Mouse (Mus musculus) heart, adult 2 months (tissue): ENCODE measurements around the gene Ezh1. TPM values are rescaled to one million over a fixed set of nuclear protein-coding genes. Genes with fewer than 3 reads are reported as not detected.

ENCODE experiments used
- DNase-seq, 2 experiments: peaks; one replicate each; pipeline ENCODE4 v3.0.0; 2021
- H3K27ac ChIP-seq: fragments of 200-600 bp; 2 replicates; pipeline ENCODE4 v1.8.1; 2022
- H3K27me3 ChIP-seq: fragments of 200-500 bp; 2 replicates; pipeline ENCODE4 v1.6.1; 2012; ENCODE audit warnings: mild to moderate bottlenecking, low read length, inconsistent platforms, mixed read lengths; ENCODE audit not compliant: control insufficient read depth, insufficient read depth
- H3K36me3 ChIP-seq: fragments of 200-500 bp; 2 replicates; pipeline ENCODE4 v1.6.1; 2012; ENCODE audit warnings: low read length, inconsistent platforms; ENCODE audit not compliant: control insufficient read depth, insufficient read depth
- H3K4me1 ChIP-seq: fragments of 200-500 bp; 2 replicates; pipeline ENCODE4 v1.6.1; 2011; ENCODE audit warnings: low read length; ENCODE audit not compliant: control insufficient read depth, insufficient read depth
- H3K4me3 ChIP-seq: fragments of 200-600 bp; 2 replicates; pipeline ENCODE4 v1.8.1; 2022
- H3K79me2 ChIP-seq: fragments of 200-500 bp; replicated peaks from 2 replicates; pipeline ENCODE4 v1.6.1; 2012; ENCODE audit warnings: mild to moderate bottlenecking, inconsistent platforms, low read length, moderate library complexity, mixed read lengths; ENCODE audit not compliant: control insufficient read depth, insufficient read depth
- H3K9ac ChIP-seq: fragments of 200-500 bp; 2 replicates; pipeline ENCODE4 v1.6.1; 2012; ENCODE audit warnings: low read depth, mild to moderate bottlenecking, control low read depth, inconsistent platforms, low read length, mixed read lengths
- CTCF ChIP-seq: fragments of 200-600 bp; IDR thresholded peaks from 2 replicates; pipeline ENCODE4 v1.8.1; 2022; ENCODE audit warnings: antibody characterized with exemption, mild to moderate bottlenecking, moderate library complexity
- EP300 ChIP-seq: fragments of 200-500 bp; IDR thresholded peaks from 2 replicates; pipeline ENCODE4 v1.6.1; 2011; ENCODE audit warnings: low read depth, low read length, control low read depth; ENCODE audit not compliant: insufficient read depth
- POLR2A ChIP-seq: fragments of 200-500 bp; IDR thresholded peaks from 2 replicates; pipeline ENCODE4 v1.6.1; 2011; ENCODE audit warnings: mild to moderate bottlenecking, low read depth, low read length, control low read depth; ENCODE audit not compliant: insufficient read depth
- WGBS: fragments of 180-500 bp; shearing (Covaris S2); methylation state at CpG from one replicate; pipeline ENCODE4 v1.1.7; 2018; 5-methylcytosine and 5-hydroxymethylcytosine counted together
- intact Hi-C: fragments of 180-260 bp; cut with DNase I; formaldehyde crosslinking; loops from one replicate; pipeline ENCODE4 v1.15.1; 2025
- polyA plus RNA-seq: library from polyadenylated mRNA; depleted of rRNA; stranded (reverse); fragments of >200 nt; gene quantifications from 2 replicates; pipeline ENCODE4 v1.2.3, GENCODE M21; 2012
- total RNA-seq, 2 experiments: library from RNA; stranded (reverse); gene quantifications; 2 replicates each; pipeline ENCODE4 v1.2.3; 2021

Gene Ezh1
- total and polyA plus RNA-seq, 3 experiments: 26.1 to 31.4 (median 29.8) TPM

DNA sequence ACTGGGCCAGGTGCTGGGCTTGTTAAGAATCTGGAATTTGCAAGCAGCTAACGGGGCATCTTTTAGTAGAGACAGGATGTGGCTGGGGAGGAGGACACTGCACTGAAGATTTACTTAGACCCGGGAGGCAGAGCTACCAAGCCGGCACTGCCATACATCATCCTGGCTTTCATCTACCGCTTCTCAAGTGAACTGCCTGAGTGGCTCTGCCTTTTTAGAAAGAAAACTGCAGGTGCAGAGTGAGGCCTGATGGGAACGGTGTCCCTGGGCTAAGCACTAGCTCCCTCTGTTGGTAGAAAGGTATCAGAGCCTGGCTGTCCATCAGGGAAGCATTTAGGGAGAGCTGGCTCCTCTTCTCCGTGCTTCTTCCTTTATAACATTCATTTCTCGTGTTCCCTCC is 25.3 kb downstream of the Ezh1 start:
- intact Hi-C loops: no loop called here
- DNase-seq: no peak
- no peak overlapping the region for H3K4me3 ChIP-seq
- H3K36me3 ChIP-seq: no peaks in the 10 kb centered on the region; the same call in 1 of the 2 replicates
- peaks cover under 1% of the 10 kb centered on the region for H3K4me1 ChIP-seq
- H3K79me2 ChIP-seq: no peaks in the 10 kb centered on the region
- H3K27me3 ChIP-seq: no peaks in the 10 kb centered on the region
- 30% methylated on average over 7 of the region's 7 CpGs for WGBS
- TF ChIP-seq CTCF (peak; percentile 87), EP300 (no peak)
- no peak overlapping the region for H3K9ac ChIP-seq
- no peak overlapping the region for H3K27ac ChIP-seq

DNA sequence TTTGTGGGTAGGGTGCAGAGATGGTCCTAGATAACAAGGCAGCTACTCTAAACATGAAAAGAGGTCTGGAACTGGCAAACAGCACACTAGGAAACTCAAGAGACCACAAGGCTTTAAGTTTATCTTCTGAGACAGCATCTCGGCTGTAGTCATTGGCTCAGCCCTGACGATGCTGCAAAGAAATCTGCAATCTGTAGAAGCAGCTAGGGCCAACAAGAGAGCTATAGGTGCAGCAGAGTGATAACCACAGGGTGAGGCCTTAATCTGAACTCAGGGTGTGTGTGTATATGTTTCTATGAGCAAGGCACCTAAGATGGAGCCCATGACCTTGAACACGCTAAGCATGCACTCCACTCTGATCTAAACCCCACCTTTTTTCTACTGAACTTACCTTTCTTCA is 26.7 kb downstream of the Ezh1 start:
- TF ChIP-seq CTCF: no peak
- no peak for TF ChIP-seq EP300
- no peak for TF ChIP-seq POLR2A
- no peaks in the 10 kb centered on the region for H3K27me3 ChIP-seq
- no peak overlapping the region for H3K27ac ChIP-seq
- H3K4me1 ChIP-seq: peaks cover 7% of the 10 kb centered on the region
- WGBS: 95% methylated on average over 3 of the region's 3 CpGs
- H3K79me2 ChIP-seq: no peaks in the 10 kb centered on the region
- no peaks in the 10 kb centered on the region for H3K36me3 ChIP-seq
- no peak overlapping the region for H3K9ac ChIP-seq
- H3K4me3 ChIP-seq: no peak overlapping the region
- intact Hi-C loops: no loop called here
- DNase-seq: no peak

DNA sequence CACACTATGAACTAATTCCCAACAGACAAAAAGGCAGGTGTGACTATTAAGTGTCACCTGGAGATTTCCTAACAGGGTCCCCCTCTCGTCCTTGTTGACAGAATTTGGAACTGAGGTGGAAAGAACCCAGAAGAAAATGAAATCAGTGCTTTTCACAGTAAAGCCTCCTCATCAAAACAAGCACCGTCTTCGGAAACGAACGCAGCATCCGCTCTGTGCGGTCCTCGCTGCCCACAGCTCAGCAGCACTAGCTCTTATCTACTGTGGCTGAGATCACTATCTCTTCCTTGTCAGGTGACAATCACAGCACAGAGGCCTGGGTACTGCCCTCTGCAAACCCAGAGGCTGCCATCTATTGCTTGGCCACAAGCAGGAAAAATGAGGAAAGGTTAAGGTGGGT is 30.1 kb downstream of the Ezh1 start:
- no peaks in the 10 kb centered on the region for H3K79me2 ChIP-seq
- TF ChIP-seq CTCF (no peak), EP300 (no peak), POLR2A (no peak)
- no peak overlapping the region for H3K4me3 ChIP-seq
- no peaks in the 10 kb centered on the region for H3K27me3 ChIP-seq
- no peaks in the 10 kb centered on the region; the same call in 1 of the 2 replicates for H3K36me3 ChIP-seq
- 86% methylated on average over 8 of the region's 8 CpGs for WGBS
- H3K9ac ChIP-seq: no peak overlapping the region
- peaks cover 7% of the 10 kb centered on the region for H3K4me1 ChIP-seq
- no peak for DNase-seq
- intact Hi-C loops: no loop called here
- H3K27ac ChIP-seq: no peak overlapping the region

DNA sequence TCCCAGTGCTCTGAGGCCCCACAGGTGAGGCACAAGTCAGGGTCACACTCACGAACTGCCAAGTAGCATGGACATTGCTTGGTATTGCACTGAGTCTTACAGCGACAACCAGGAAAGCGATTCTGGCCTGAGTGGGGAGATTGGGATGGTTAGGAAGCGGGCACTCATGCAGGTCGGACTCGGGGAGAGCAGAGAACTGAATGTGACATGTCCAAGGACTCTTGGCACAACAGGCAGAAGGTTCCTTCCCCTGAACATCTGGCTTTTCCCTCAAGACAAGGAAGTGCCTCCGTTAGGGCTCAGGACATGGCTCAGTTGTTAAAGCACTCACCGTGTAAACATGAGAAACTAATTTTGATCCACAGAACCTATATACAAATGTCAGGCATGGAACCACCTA is 30.7 kb downstream of the Ezh1 start:
- Histone ChIP-seq H3K27ac (peak overlapping the region; percentile 12; the same call in 1 of the 2 replicates), H3K4me1 (peaks cover 7% of the 10 kb centered on the region), H3K9ac (no peak overlapping the region), H3K36me3 (no peaks in the 10 kb centered on the region; the same call in 1 of the 2 replicates), H3K27me3 (no peaks in the 10 kb centered on the region), H3K4me3 (no peak overlapping the region), H3K79me2 (no peaks in the 10 kb centered on the region)
- intact Hi-C loops: no loop called here
- 57% methylated on average over 8 of the region's 8 CpGs for WGBS
- no peak for TF ChIP-seq EP300
- no peak for TF ChIP-seq CTCF
- TF ChIP-seq POLR2A: no peak
- no peak for DNase-seq

DNA sequence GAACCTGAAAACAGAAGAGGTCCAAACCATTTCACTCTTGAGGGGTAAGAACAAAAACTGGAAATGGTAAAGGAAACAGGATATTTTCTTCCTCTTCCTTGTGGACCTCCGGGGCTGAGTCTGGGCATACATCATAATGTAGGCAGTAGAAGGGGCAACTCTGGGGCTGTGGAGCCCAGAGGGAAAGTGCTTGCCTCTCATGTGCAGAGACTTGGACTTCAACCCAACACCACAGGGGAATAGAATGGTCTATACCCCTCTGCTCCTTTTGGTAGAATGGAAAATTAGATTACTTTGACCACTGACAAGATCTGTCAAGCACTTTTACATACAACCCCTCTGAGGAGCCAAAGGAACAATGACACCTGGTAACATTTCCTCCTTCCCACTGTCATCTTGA is 31.2 kb downstream of the Ezh1 start:
- WGBS: 30% methylated on average over 1 of the region's 1 CpGs

DNA sequence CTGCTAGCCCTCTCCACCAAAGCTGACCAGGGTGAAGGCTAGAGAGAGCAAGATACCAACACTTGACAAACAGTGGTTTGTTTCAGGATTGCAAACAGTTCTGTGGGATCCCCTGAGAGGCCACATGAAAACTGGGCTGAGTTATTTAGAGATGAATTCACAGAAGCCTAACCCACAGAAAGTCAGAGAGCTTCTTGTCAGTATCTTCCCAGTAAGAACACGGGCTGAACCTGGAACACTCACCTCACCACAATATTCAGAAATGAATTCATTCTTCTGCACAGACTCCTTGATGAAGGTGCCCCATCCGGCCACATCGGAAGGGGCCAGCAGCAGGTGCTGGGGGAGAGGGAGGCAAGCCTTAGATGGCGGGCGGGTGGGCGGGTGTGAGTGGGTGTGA is 31.6 kb downstream of the Ezh1 start:
- 53% methylated on average over 6 of the region's 6 CpGs for WGBS
- Histone ChIP-seq H3K4me3 (no peak overlapping the region), H3K36me3 (no peaks in the 10 kb centered on the region; the same call in 1 of the 2 replicates), H3K27ac (no peak overlapping the region), H3K9ac (no peak overlapping the region), H3K4me1 (peaks cover 7% of the 10 kb centered on the region), H3K79me2 (no peaks in the 10 kb centered on the region), H3K27me3 (no peaks in the 10 kb centered on the region)
- DNase-seq: no peak
- TF ChIP-seq POLR2A: no peak
- TF ChIP-seq CTCF: no peak
- TF ChIP-seq EP300: no peak
- intact Hi-C loops: no loop called here

More for the DNA sequence above, 31.2 kb downstream of the Ezh1 start:
- H3K9ac ChIP-seq: no peak overlapping the region
- H3K4me3 ChIP-seq: no peak overlapping the region
- H3K27ac ChIP-seq: peak overlapping the region; percentile 12; the same call in 1 of the 2 replicates
- H3K27me3 ChIP-seq: no peaks in the 10 kb centered on the region
- no peak for TF ChIP-seq EP300
- no peak for TF ChIP-seq CTCF
- no peak for TF ChIP-seq POLR2A
- H3K4me1 ChIP-seq: peaks cover 7% of the 10 kb centered on the region
- H3K79me2 ChIP-seq: no peaks in the 10 kb centered on the region
- H3K36me3 ChIP-seq: no peaks in the 10 kb centered on the region; the same call in 1 of the 2 replicates
- intact Hi-C loops: no loop called here
- DNase-seq: no peak
